Mouse (Mus musculus): ENCODE measurements around the gene Senp5. TPM values are rescaled to one million over a fixed set of nuclear protein-coding genes. Genes with fewer than 3 reads are reported as not detected.
"Not testable (repeated sequence)": the region's sequence is repeated elsewhere in the genome, so short reads cannot be mapped to it uniquely, and the experiment has no call there.

Gene Senp5
- polyA plus RNA-seq, 1 experiment from 2014 or later, result 16.1 TPM

- H3K36me3 ChIP-seq, result peaks cover 43% of the 10 kb centered on the region
- H3K4me3 ChIP-seq (replicated peaks), result no peak overlapping the region
- H3K4me1 ChIP-seq, result no peaks in the 10 kb centered on the region
- ATAC-seq (ENCODE audit: low FRiP score), result no peak
- no peak overlapping the region for H3K27ac ChIP-seq (replicated peaks)
- no peak overlapping the region for H3K9ac ChIP-seq (replicated peaks)
- no peaks in the 10 kb centered on the region for H3K27me3 ChIP-seq (replicated peaks)
- no peaks in the 10 kb centered on the region for H3K9me3 ChIP-seq (replicated peaks)
- H3K4me2 ChIP-seq, result no peak overlapping the region
- 82% methylated on average over 5 of the region's 5 CpGs for WGBS
Observed at GRCm38 (mm10) chr16:31980946-31981345, 22.1 kb downstream of the Senp5 start.

- Histone ChIP-seq H3K36me3 (peaks cover 47% of the 10 kb centered on the region), H3K4me2 (no peak overlapping the region), H3K4me3 (replicated peaks) (no peak overlapping the region), H3K9me3 (replicated peaks) (no peaks in the 10 kb centered on the region), H3K27me3 (replicated peaks) (no peaks in the 10 kb centered on the region), H3K9ac (replicated peaks) (no peak overlapping the region), H3K4me1 (no peaks in the 10 kb centered on the region), H3K27ac (replicated peaks) (no peak overlapping the region)
- no peak for ATAC-seq (ENCODE audit: low FRiP score)
- 95% methylated on average over 3 of the region's 3 CpGs for WGBS
Observed at GRCm38 (mm10) chr16:31979501-31979900, 23.6 kb downstream of the Senp5 start.

- Histone ChIP-seq H3K27ac (replicated peaks) (no peak overlapping the region), H3K27me3 (replicated peaks) (no peaks in the 10 kb centered on the region), H3K4me1 (no peaks in the 10 kb centered on the region), H3K36me3 (peaks cover 60% of the 10 kb centered on the region), H3K9ac (replicated peaks) (no peak overlapping the region), H3K4me3 (replicated peaks) (no peak overlapping the region), H3K9me3 (replicated peaks) (no peaks in the 10 kb centered on the region), H3K4me2 (no peak overlapping the region)
- WGBS, result 93% methylated on average over 4 of the region's 4 CpGs
- no peak for ATAC-seq (ENCODE audit: low FRiP score)
Observed at GRCm38 (mm10) chr16:31975258-31975657, 27.8 kb downstream of the Senp5 start.

- no peak overlapping the region for H3K4me2 ChIP-seq
- no peak for ATAC-seq (ENCODE audit: low FRiP score)
- H3K36me3 ChIP-seq, result peaks cover 75% of the 10 kb centered on the region
- no peak overlapping the region for H3K27ac ChIP-seq (replicated peaks)
- no peak overlapping the region for H3K4me3 ChIP-seq (replicated peaks)
- WGBS, result 87% methylated on average over 7 of the region's 7 CpGs
- no peaks in the 10 kb centered on the region for H3K9me3 ChIP-seq (replicated peaks)
- no peaks in the 10 kb centered on the region for H3K4me1 ChIP-seq
- H3K27me3 ChIP-seq (replicated peaks), result no peaks in the 10 kb centered on the region
- no peak overlapping the region for H3K9ac ChIP-seq (replicated peaks)
Observed at GRCm38 (mm10) chr16:31963224-31963623, 39.9 kb downstream of the Senp5 start.

- H3K27ac ChIP-seq (replicated peaks), result peak within 1 kb of the TSS; percentile 94
- H3K9ac ChIP-seq (replicated peaks), result peak within 1 kb of the TSS; percentile 93
- WGBS, result under 1% methylated on average over 55 of the region's 55 CpGs
- ATAC-seq (ENCODE audit: low FRiP score), result peak; percentile 89
- peak within 1 kb of the TSS; percentile 93 for H3K4me3 ChIP-seq (replicated peaks)
- H3K9me3 ChIP-seq (replicated peaks), result no peaks in the 10 kb centered on the region
- H3K36me3 ChIP-seq, result peaks cover 16% of the 10 kb centered on the region; the same call in 1 of the 2 replicates
- H3K27me3 ChIP-seq (replicated peaks), result no peaks in the 10 kb centered on the region
- peaks cover 52% of the 10 kb centered on the region for H3K4me1 ChIP-seq
- H3K4me2 ChIP-seq, result peak within 1 kb of the TSS; percentile 87
Observed at GRCm38 (mm10) chr16:31948345-31948774, 54.7 kb downstream of the Senp5 start, which contains the start of the genes 0610012G03Rik and Ncbp2. Gene 0610012G03Rik (minus strand): TSS chr16:31948494. Gene Ncbp2 (plus strand): TSS chr16:31948513.

GRCm38 (mm10) chr16:31947901-31948316, 55.2 kb downstream of the Senp5 start:
- peak; percentile 69 for ATAC-seq (ENCODE audit: low FRiP score)
- Histone ChIP-seq H3K9ac (replicated peaks) (peak overlapping the region; percentile 93), H3K36me3 (peaks cover 16% of the 10 kb centered on the region; the same call in 1 of the 2 replicates), H3K4me1 (peaks cover 52% of the 10 kb centered on the region), H3K9me3 (replicated peaks) (no peaks in the 10 kb centered on the region), H3K27me3 (replicated peaks) (no peaks in the 10 kb centered on the region), H3K4me2 (peak overlapping the region; percentile 87), H3K27ac (replicated peaks) (peak overlapping the region; percentile 94), H3K4me3 (replicated peaks) (peak overlapping the region; percentile 93)
- under 1% methylated on average over 38 of the region's 38 CpGs for WGBS

GRCm38 (mm10) chr16:31947333-31947732, 55.8 kb downstream of the Senp5 start:
- Histone ChIP-seq H3K9ac (replicated peaks) (peak overlapping the region; percentile 93), H3K4me3 (replicated peaks) (peak overlapping the region; percentile 93), H3K4me1 (peaks cover 52% of the 10 kb centered on the region), H3K36me3 (peaks cover 16% of the 10 kb centered on the region; the same call in 1 of the 2 replicates), H3K27ac (replicated peaks) (peak overlapping the region; percentile 94), H3K27me3 (replicated peaks) (no peaks in the 10 kb centered on the region), H3K9me3 (replicated peaks) (no peaks in the 10 kb centered on the region), H3K4me2 (peak overlapping the region; percentile 87)
- no peak for ATAC-seq (ENCODE audit: low FRiP score)
- WGBS, result 42% methylated on average over 8 of the region's 8 CpGs

GRCm38 (mm10) chr16:31945986-31946385, 57.1 kb downstream of the Senp5 start:
- Histone ChIP-seq H3K4me1 (peaks cover 52% of the 10 kb centered on the region), H3K4me2 (peak overlapping the region; percentile 87)
- H3K36me3 ChIP-seq; H3K9ac ChIP-seq (replicated peaks); H3K9me3 ChIP-seq (replicated peaks); H3K4me3 ChIP-seq (replicated peaks); H3K27ac ChIP-seq (replicated peaks); ATAC-seq (ENCODE audit: low FRiP score); H3K27me3 ChIP-seq (replicated peaks): not testable (repeated sequence)
- WGBS, result 91% methylated on average over 6 of the region's 6 CpGs

GRCm38 (mm10) chr16:31945372-31945771, 57.7 kb downstream of the Senp5 start:
- no peak overlapping the region for H3K27ac ChIP-seq (replicated peaks)
- H3K4me2 ChIP-seq, result no peak overlapping the region
- H3K9me3 ChIP-seq (replicated peaks), result no peaks in the 10 kb centered on the region
- H3K9ac ChIP-seq (replicated peaks), result no peak overlapping the region
- no peak for ATAC-seq (ENCODE audit: low FRiP score)
- peaks cover 52% of the 10 kb centered on the region for H3K4me1 ChIP-seq
- H3K27me3 ChIP-seq (replicated peaks), result no peaks in the 10 kb centered on the region
- WGBS, result 94% methylated on average over 6 of the region's 6 CpGs
- no peak overlapping the region for H3K4me3 ChIP-seq (replicated peaks)
- H3K36me3 ChIP-seq, result peaks cover 8% of the 10 kb centered on the region; the same call in 1 of the 2 replicates

GRCm38 (mm10) chr16:31944698-31945255, 58.3 kb downstream of the Senp5 start:
- H3K9ac ChIP-seq (replicated peaks), result no peak overlapping the region
- H3K4me2 ChIP-seq, result no peak overlapping the region
- no peaks in the 10 kb centered on the region for H3K9me3 ChIP-seq (replicated peaks)
- H3K27me3 ChIP-seq (replicated peaks), result no peaks in the 10 kb centered on the region
- peaks cover 8% of the 10 kb centered on the region; the same call in 1 of the 2 replicates for H3K36me3 ChIP-seq
- ATAC-seq (ENCODE audit: low FRiP score), result no peak
- no peak overlapping the region for H3K27ac ChIP-seq (replicated peaks)
- peaks cover 50% of the 10 kb centered on the region for H3K4me1 ChIP-seq
- WGBS, result 92% methylated on average over 12 of the region's 12 CpGs
- no peak overlapping the region for H3K4me3 ChIP-seq (replicated peaks)

- Histone ChIP-seq H3K9me3 (replicated peaks) (no peaks in the 10 kb centered on the region), H3K4me3 (replicated peaks) (no peak overlapping the region), H3K27me3 (replicated peaks) (no peaks in the 10 kb centered on the region), H3K36me3 (peaks cover 8% of the 10 kb centered on the region; the same call in 1 of the 2 replicates), H3K4me1 (peaks cover 42% of the 10 kb centered on the region), H3K27ac (replicated peaks) (no peak overlapping the region), H3K4me2 (peak overlapping the region; percentile 25; the same call in 1 of the 2 replicates), H3K9ac (replicated peaks) (no peak overlapping the region)
- 6% methylated on average over 10 of the region's 10 CpGs for WGBS
- ATAC-seq (ENCODE audit: low FRiP score), result no peak
Observed at GRCm38 (mm10) chr16:31943980-31944379, 59.1 kb downstream of the Senp5 start.

GRCm38 (mm10) chr16:31940586-31940985, 62.5 kb downstream of the Senp5 start:
- Histone ChIP-seq H3K27ac (replicated peaks) (no peak overlapping the region), H3K4me1 (peaks cover 19% of the 10 kb centered on the region), H3K27me3 (replicated peaks) (0 out of 2 replicates have a peak, but pooled peaks cover 3% of the 10 kb centered on the region), H3K4me3 (replicated peaks) (no peak overlapping the region), H3K9me3 (replicated peaks) (no peaks in the 10 kb centered on the region), H3K9ac (replicated peaks) (no peak overlapping the region), H3K4me2 (no peak overlapping the region), H3K36me3 (peaks cover 6% of the 10 kb centered on the region; the same call in 1 of the 2 replicates)
- no peak for ATAC-seq (ENCODE audit: low FRiP score)
- whole genome bisulfite sequencing, result 68% methylated on average over 2 of the region's 2 CpGs
